Mouse (Mus musculus) heart, embryonic 13.5 days (tissue): Measurements from ENCODE around the gene Ptgdr2. TPM values are rescaled to one million over a fixed set of nuclear protein-coding genes. Genes with fewer than 3 reads are reported as not detected.

Experiments used
- ATAC-seq: fragments of 200-750 bp; cut with Nextera tagmentation; 2 replicates; pipeline ENCODE4 v1.8.0; 2017; ENCODE audit warnings: moderate TSS enrichment; ENCODE audit not compliant: insufficient number of reproducible peaks, low FRiP score, low TSS enrichment; ENCODE audit errors: extremely low read depth
- H3K27ac ChIP-seq: fragments of 300-500 bp; sonication (generic); replicated peaks from 2 replicates; pipeline ENCODE4 v1.5.1; 2015; ENCODE audit warnings: moderate library complexity, mild to moderate bottlenecking, inconsistent platforms
- H3K27me3 ChIP-seq: fragments of 300-500 bp; sonication (generic); replicated peaks from 2 replicates; pipeline ENCODE4 v1.6.1; 2015; ENCODE audit warnings: mild to moderate bottlenecking, inconsistent platforms
- H3K36me3 ChIP-seq: fragments of 300-500 bp; sonication (generic); 2 replicates; pipeline ENCODE4 v1.6.1; 2015; ENCODE audit warnings: mild to moderate bottlenecking, inconsistent platforms
- H3K4me1 ChIP-seq: fragments of 300-500 bp; sonication (generic); 2 replicates; pipeline ENCODE4 v1.6.1; 2015; ENCODE audit warnings: inconsistent platforms
- H3K4me2 ChIP-seq: fragments of 300-500 bp; sonication (generic); 2 replicates; pipeline ENCODE4 v1.6.1; 2015; ENCODE audit warnings: inconsistent platforms, mild to moderate bottlenecking, moderate library complexity
- H3K4me3 ChIP-seq: fragments of 300-500 bp; sonication (generic); 2 replicates; pipeline ENCODE4 v1.5.1; 2015; ENCODE audit warnings: moderate library complexity, mild to moderate bottlenecking, inconsistent platforms
- H3K9ac ChIP-seq: fragments of 300-500 bp; sonication (generic); 2 replicates; pipeline ENCODE4 v1.6.1; 2015; ENCODE audit warnings: inconsistent platforms, mild to moderate bottlenecking, moderate library complexity
- H3K9me3 ChIP-seq: fragments of 300-500 bp; sonication (generic); 2 replicates; pipeline ENCODE4 v1.6.1; 2016; ENCODE audit warnings: inconsistent platforms
- WGBS: fragments of 180-500 bp; shearing (Covaris S2); methylation state at CpG from one replicate; pipeline ENCODE4 v1.1.7; 2015; ENCODE audit warnings: mixed read lengths; 5-methylcytosine and 5-hydroxymethylcytosine counted together
- polyA plus RNA-seq: library from polyadenylated mRNA; unstranded; fragments of >200 nt; fragmentation: Nextera tagmentation; extraction: Ambion mirVana; gene quantifications from 2 replicates; pipeline ENCODE4 v1.2.1, GENCODE M21; 2015

The Ptgdr2 gene
- polyA plus RNA-seq = 0.11 TPM in 1 of 2 replicates, not detected in the other

DNA sequence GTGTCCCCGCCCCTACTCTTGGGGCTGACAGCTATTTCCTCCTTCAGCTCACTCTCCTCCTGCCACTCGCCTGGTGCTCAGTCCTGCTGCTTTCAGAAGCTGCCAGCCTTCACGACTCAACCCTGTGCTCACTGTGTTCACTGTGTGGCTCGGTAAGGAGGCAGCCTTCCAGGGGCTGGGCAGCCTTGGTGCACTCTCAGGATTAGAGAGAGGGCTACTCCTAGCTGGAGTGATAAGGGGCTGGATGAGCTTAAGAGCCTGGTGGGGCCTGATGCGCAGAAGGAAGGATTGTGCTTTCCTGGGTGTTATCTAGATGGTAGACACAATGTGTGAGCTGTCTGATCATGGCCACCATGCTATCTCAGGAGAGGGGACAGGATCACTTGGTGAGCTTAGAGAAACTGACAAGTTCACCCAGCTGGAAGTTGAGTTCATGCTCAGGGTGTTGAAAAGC, at the start of gene Ptgdr2:
TSS of gene Ptgdr2 (plus strand) at position 51 of the 454 bp plus-strand sequence.
- 0 out of 2 replicates have a peak within 1 kb of the TSS, but pooled peaks have one; percentile 1 for H3K9ac ChIP-seq
- no peaks in the 10 kb centered on the region for H3K9me3 ChIP-seq
- H3K4me2 ChIP-seq = no peak within 1 kb of the TSS
- ATAC-seq = 0 out of 2 replicates have a peak, but pooled peaks have one; percentile 19
- H3K4me3 ChIP-seq = no peak within 1 kb of the TSS
- H3K4me1 ChIP-seq = peaks cover 34% of the 10 kb centered on the region
- H3K36me3 ChIP-seq = peaks cover 6% of the 10 kb centered on the region
- no peak within 1 kb of the TSS for H3K27ac ChIP-seq
- 10% methylated on average over 5 of the region's 5 CpGs for WGBS
- peaks cover 8% of the 10 kb centered on the region for H3K27me3 ChIP-seq

DNA sequence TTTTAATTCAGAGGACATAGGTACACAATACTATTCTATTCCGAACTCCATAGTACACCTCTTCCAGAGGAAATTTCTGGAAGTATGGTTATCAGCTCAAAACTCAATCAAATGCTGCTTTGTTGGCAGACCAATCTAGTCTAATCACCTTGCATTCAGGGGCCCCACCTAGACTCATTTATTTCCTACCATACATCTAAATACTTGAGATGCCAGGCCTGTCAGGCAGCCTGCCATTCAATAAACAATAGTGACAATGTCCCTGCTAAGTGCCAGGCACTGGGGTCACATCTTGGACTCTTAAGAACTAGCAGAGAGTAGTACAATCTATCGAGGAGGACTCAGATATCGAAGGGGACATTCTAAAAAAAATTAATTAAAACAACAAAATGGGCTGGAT, 44.8 kb upstream of the Ptgdr2 start:
- H3K4me1 ChIP-seq = peaks cover 23% of the 10 kb centered on the region
- 83% methylated on average over 3 of the region's 3 CpGs for WGBS
- no peaks in the 10 kb centered on the region for H3K27me3 ChIP-seq
- no peaks in the 10 kb centered on the region for H3K36me3 ChIP-seq
- H3K9ac ChIP-seq = no peak overlapping the region
- H3K4me3 ChIP-seq = no peak overlapping the region
- no peak overlapping the region for H3K27ac ChIP-seq
- H3K9me3 ChIP-seq = no peaks in the 10 kb centered on the region
- no peak for ATAC-seq
- no peak overlapping the region for H3K4me2 ChIP-seq

DNA sequence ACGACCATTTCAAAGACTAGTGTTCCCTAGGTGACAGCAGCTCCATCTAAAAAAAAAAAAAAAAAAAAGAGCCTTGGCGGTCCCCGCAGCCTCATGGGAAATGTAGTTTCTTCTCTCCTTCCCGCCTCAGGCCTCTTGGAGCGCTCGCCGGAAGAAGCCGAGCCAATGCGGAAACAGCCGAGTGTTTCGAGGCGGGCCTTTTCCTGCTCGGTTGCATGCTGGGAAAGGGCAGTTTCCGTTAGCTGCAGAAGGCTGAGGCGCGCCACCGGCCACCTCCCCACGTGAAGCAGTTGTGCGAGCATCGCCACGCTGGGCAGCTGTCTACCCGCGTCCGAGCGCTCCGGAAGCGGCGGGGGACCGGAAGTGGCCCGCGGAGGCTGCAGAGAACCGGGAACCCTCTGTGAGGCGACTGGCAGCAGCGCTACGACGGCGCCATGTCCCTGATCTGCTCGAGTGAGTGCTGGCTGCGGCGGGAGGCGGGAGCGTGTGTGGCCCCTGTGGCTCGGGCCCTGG, 41.9 kb upstream of the Ptgdr2 start, which contains the start of gene Prpf19:
TSS of gene Prpf19 (plus strand) at position 216 of the 513 bp plus-strand sequence.
- Histone ChIP-seq H3K9me3 (no peaks in the 10 kb centered on the region), H3K4me2 (peak within 1 kb of the TSS; percentile 76), H3K27me3 (no peaks in the 10 kb centered on the region), H3K4me1 (peaks cover 32% of the 10 kb centered on the region), H3K36me3 (peaks cover 28% of the 10 kb centered on the region), H3K27ac (peak within 1 kb of the TSS; percentile 96), H3K4me3 (peak within 1 kb of the TSS; percentile 94), H3K9ac (peak within 1 kb of the TSS; percentile 96)
- peak; percentile 92 for ATAC-seq
- WGBS = under 1% methylated on average over 43 of the region's 43 CpGs

DNA sequence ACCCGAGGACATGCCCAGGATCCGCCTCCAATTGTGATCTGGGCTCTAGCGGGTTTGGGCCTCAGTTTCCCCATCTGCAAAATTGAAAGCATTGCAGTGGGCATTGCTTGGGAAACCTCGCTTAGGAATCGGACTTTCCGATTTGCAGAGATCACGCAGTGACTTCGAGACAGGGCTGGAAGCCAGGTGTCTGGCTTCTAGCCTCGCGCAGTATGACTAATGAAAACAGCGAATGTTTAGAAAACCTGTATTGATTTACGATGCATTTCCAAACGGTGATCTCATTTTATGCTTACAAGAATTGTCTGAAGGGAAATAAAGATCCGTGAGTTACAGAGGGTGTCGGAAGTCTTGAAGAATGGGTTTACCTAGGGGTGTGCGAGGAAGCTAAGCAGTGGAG, 41.3 kb upstream of the Ptgdr2 start:
- no peak for ATAC-seq
- Histone ChIP-seq H3K36me3 (peaks cover 34% of the 10 kb centered on the region), H3K4me3 (peak overlapping the region; percentile 94), H3K4me2 (peak overlapping the region; percentile 76), H3K4me1 (peaks cover 35% of the 10 kb centered on the region), H3K9ac (peak overlapping the region; percentile 96), H3K27me3 (no peaks in the 10 kb centered on the region), H3K9me3 (no peaks in the 10 kb centered on the region), H3K27ac (peak overlapping the region; percentile 96)
- WGBS = 2% methylated on average over 16 of the region's 16 CpGs

DNA sequence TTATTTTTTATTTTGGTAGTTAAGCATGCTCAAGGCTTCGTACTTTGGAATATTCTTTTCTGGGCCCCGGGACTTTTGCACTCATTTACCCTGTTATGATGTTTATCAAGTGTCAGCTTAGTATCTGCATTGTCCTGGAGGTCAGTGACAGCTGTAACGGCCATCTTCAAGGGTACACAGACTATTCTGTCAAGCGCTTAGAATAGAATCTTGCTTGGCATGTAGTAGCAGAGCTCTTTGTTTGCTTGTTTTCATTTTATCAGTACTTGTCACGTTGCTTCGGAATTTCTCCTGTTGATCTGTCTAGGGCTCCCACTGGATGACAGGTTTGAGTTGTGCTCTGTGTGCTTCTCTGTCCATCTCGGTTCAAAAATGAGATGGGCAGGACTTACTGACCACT, 40.1 kb upstream of the Ptgdr2 start:
- peak overlapping the region; percentile 94 for H3K4me3 ChIP-seq
- H3K36me3 ChIP-seq = peaks cover 46% of the 10 kb centered on the region
- 40% methylated on average over 7 of the region's 7 CpGs for WGBS
- H3K27me3 ChIP-seq = no peaks in the 10 kb centered on the region
- H3K4me1 ChIP-seq = peaks cover 34% of the 10 kb centered on the region
- H3K27ac ChIP-seq = peak overlapping the region; percentile 57
- ATAC-seq = no peak
- H3K9ac ChIP-seq = peak overlapping the region; percentile 96
- peak overlapping the region; percentile 76 for H3K4me2 ChIP-seq
- H3K9me3 ChIP-seq = no peaks in the 10 kb centered on the region

DNA sequence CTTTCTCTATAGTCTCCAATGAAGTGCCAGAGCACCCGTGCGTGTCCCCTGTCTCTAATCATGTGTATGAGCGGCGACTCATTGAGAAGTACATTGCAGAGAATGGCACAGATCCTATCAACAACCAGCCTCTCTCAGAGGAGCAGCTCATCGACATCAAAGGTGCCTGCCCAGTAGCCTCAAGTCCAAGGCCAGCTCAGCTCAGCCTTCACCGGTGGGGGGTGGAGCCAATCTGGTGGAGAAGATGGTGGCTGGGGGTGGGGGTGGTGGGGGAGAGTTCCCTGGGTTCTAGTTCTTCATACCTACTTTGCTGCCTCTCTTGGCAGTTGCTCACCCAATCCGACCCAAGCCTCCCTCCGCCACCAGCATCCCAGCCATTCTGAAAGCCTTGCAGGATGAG, 39.5 kb upstream of the Ptgdr2 start:
- Histone ChIP-seq H3K4me3 (peak overlapping the region; percentile 94; the same call in 1 of the 2 replicates), H3K9me3 (no peaks in the 10 kb centered on the region), H3K9ac (peak overlapping the region; percentile 96), H3K27ac (peak overlapping the region; percentile 57; the same call in 1 of the 2 replicates), H3K4me1 (peaks cover 34% of the 10 kb centered on the region), H3K27me3 (no peaks in the 10 kb centered on the region), H3K4me2 (peak overlapping the region; percentile 76), H3K36me3 (peaks cover 52% of the 10 kb centered on the region)
- 71% methylated on average over 8 of the region's 8 CpGs for WGBS
- ATAC-seq = no peak

DNA sequence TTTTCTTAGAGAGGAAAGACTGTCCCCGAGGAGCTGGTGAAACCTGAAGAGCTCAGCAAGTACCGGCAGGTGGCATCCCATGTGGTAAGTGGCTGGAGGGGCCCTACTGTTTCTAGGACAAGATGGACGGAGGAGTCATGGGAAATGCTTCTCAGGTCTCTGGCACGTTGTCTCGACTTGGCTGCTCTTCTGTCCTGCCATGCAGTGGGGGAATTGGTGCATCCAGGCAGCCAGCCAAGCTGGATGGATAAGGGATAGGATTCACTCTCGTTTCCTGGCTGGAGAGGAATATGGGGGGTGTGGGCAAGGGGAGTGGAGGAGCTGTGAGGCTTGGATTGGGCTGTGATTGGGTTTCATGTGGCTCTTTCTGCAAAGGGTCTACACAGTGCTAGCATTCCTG, 36.6 kb upstream of the Ptgdr2 start:
- Histone ChIP-seq H3K36me3 (peaks cover 80% of the 10 kb centered on the region), H3K27ac (no peak overlapping the region), H3K27me3 (no peaks in the 10 kb centered on the region), H3K4me1 (peaks cover 42% of the 10 kb centered on the region), H3K4me2 (no peak overlapping the region), H3K9ac (no peak overlapping the region), H3K4me3 (no peak overlapping the region), H3K9me3 (no peaks in the 10 kb centered on the region)
- ATAC-seq = no peak
- WGBS = 64% methylated on average over 6 of the region's 6 CpGs

DNA sequence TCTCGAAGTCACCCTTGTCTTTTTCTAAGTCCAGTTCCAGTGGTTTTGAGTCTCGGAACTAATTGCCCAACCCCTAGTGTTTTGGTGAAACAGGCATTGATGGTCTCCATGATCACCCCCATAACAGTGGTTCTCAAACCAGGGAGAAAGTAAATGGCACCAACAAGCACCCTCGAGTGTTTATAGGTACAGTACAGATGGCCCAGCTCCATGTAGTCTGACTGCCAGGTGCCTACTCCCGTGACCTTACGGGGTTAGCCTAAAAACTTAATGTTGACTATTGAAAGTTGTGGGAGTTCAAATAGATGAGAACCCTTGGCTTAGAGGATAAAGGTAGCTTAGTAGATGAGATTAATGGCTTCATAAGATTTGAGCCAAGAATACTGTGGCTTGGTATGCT, 35.9 kb upstream of the Ptgdr2 start:
- 94% methylated on average over 5 of the region's 5 CpGs for WGBS
- Histone ChIP-seq H3K27ac (no peak overlapping the region), H3K9ac (no peak overlapping the region), H3K4me3 (no peak overlapping the region), H3K27me3 (no peaks in the 10 kb centered on the region), H3K4me1 (peaks cover 47% of the 10 kb centered on the region), H3K36me3 (peaks cover 87% of the 10 kb centered on the region), H3K9me3 (no peaks in the 10 kb centered on the region), H3K4me2 (no peak overlapping the region)
- no peak for ATAC-seq

DNA sequence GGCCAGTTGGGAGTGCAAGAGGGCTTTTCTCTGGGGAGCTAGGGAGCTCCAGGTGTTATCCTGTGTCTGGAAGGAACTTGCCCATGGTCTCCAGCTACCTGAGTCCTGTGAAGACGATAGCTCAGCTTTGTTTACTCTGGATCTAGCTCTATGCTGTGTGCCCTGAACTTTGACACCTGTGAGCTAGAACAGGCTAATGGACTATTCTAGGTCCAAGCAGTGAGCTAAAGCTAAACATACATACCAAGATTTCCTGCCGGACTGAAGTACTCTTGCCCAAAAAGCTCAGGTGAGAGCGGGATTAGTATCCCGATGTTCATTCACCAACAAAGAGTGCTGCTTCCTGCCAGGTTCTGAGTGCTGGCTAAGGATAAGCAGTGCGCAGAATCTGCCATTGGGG, 32.4 kb upstream of the Ptgdr2 start:
- H3K27ac ChIP-seq = peak overlapping the region; percentile 95
- no peak for ATAC-seq
- no peak overlapping the region for H3K4me2 ChIP-seq
- H3K36me3 ChIP-seq = peaks cover 83% of the 10 kb centered on the region
- no peaks in the 10 kb centered on the region for H3K27me3 ChIP-seq
- WGBS = 80% methylated on average over 5 of the region's 5 CpGs
- H3K9me3 ChIP-seq = no peaks in the 10 kb centered on the region
- peak overlapping the region; percentile 54 for H3K9ac ChIP-seq
- peaks cover 60% of the 10 kb centered on the region for H3K4me1 ChIP-seq
- no peak overlapping the region for H3K4me3 ChIP-seq

DNA sequence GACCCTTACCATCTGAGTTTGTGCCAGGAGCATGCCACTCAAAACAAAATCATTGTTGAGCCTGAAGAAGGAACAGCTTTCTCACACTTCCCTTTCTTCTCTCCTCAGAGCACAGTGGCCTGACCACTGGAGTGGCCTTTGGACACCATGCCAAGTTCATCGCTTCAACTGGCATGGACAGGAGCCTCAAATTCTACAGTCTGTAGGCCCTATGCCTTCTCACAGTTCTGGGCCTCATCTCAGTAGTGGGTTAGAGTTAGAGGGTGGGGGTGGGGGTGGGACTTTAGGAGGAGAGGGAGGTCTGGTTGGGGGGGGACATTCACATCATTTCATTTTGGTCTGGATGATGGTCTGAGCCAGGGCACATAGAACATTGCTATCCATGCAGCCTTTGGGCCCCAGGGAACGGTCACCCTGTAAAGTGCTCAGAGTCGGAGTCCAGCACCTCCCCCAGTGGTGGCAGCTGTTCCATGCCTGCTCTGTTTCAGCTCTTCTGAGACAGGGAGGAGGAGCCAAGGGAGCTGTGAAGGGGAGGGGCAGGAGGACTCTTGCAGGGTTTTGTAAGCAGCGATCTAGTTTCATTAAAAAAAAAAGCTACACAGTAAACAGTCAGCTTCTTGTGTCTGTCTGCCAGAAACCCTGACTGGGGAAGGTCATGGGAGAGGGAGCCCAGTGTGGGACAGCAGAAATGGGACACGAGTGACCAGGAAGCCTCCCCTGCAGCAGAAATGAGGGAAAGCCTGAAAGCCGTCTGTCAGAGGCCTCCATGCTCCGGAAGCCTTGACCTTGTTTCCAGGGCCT, 31.8 kb upstream of the Ptgdr2 start:
- Histone ChIP-seq H3K27ac (peak overlapping the region; percentile 95), H3K4me1 (peaks cover 64% of the 10 kb centered on the region), H3K9me3 (no peaks in the 10 kb centered on the region), H3K27me3 (no peaks in the 10 kb centered on the region), H3K9ac (peak overlapping the region; percentile 69), H3K4me3 (no peak overlapping the region), H3K4me2 (peak overlapping the region; percentile 38), H3K36me3 (peaks cover 77% of the 10 kb centered on the region)
- ATAC-seq = peak; percentile 38; the same call in 1 of the 2 replicates
- WGBS = 31% methylated on average over 7 of the region's 7 CpGs

DNA sequence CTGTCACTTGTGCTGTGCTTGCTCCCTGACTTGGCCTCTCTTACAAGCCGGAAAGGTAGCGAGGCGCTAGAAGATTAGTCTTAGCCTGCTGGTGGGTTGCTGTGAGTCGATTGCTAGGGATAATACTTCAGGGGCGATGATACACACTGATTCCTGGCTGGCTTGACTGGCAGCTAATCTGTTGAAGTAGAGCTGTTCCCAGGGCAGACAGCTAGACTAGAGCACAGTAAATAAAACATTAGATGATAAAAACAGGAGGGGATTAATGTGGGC, 31.3 kb upstream of the Ptgdr2 start:
- Histone ChIP-seq H3K9ac (peak overlapping the region; percentile 69), H3K36me3 (peaks cover 71% of the 10 kb centered on the region), H3K9me3 (no peaks in the 10 kb centered on the region), H3K4me2 (peak overlapping the region; percentile 38), H3K4me3 (no peak overlapping the region), H3K4me1 (peaks cover 64% of the 10 kb centered on the region), H3K27ac (peak overlapping the region; percentile 95), H3K27me3 (no peaks in the 10 kb centered on the region)
- ATAC-seq = no peak
- 32% methylated on average over 5 of the region's 5 CpGs for WGBS
